Mouse (Mus musculus): ENCODE data around the gene Rgl2. TPM values are rescaled to one million over a fixed set of nuclear protein-coding genes. Genes with fewer than 3 reads are reported as not detected.
"Not testable (repeated sequence)": the region's sequence is repeated elsewhere in the genome, so short reads cannot be mapped to it uniquely, and the experiment has no call there.

Rgl2 gene
- polyA plus RNA-seq, 1 experiment from 2014 or later, result 39.8 TPM

DNA sequence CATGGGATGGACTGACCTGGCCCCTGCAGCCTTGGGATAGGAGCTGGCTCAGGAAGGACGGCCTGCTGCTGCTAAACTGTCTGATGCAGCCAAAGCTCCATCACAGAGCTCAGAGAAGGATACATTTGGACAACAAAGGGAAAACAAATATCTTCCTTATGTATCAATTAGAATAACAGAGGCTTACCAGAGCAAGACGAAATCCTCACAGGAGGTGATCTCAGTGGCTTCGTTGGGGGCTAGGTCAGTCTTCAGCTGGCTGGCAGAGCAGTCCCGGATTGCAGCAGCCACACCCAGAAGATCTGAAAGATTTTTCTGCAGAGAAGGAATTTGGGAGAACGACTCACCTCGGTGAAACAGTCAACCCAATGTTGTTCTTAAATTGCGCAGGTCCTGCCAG is 36.9 kb upstream of the Rgl2 start:
- no peak for ATAC-seq (ENCODE audit: insufficient number of reproducible peaks, insufficient read depth, low FRiP score, low read depth)
- Histone ChIP-seq H3K36me3 (ENCODE audit: control insufficient read depth, insufficient read depth, low read length) (no peaks in the 10 kb centered on the region), H3K27ac (ENCODE audit: low read length) (no peak overlapping the region), H3K27me3 (ENCODE audit: control insufficient read depth, insufficient read depth, low read length) (no peaks in the 10 kb centered on the region), H3K4me3 (ENCODE audit: low read depth, low read length) (no peak overlapping the region), H3K4me1 (ENCODE audit: control insufficient read depth, insufficient read depth, low read length) (peaks cover 8% of the 10 kb centered on the region; the same call in 1 of the 2 replicates), H3K9ac (replicated peaks; ENCODE audit: low read depth, low read length) (no peak overlapping the region), H3K4me2 (replicated peaks; ENCODE audit: low read depth, low read length) (no peak overlapping the region), H3K9me3 (ENCODE audit: control insufficient read depth, low read depth, low read length) (no peaks in the 10 kb centered on the region)
- 24% methylated on average over 7 of the region's 7 CpGs for WGBS

- not testable (repeated sequence) for H3K9ac ChIP-seq (replicated peaks; ENCODE audit: low read depth, low read length); H3K4me3 ChIP-seq (ENCODE audit: low read depth, low read length); H3K27ac ChIP-seq (ENCODE audit: low read length); H3K4me2 ChIP-seq (replicated peaks; ENCODE audit: low read depth, low read length); H3K27me3 ChIP-seq (ENCODE audit: control insufficient read depth, insufficient read depth, low read length); H3K4me1 ChIP-seq (ENCODE audit: control insufficient read depth, insufficient read depth, low read length); H3K9me3 ChIP-seq (ENCODE audit: control insufficient read depth, low read depth, low read length); ATAC-seq (ENCODE audit: insufficient number of reproducible peaks, insufficient read depth, low FRiP score, low read depth); H3K36me3 ChIP-seq (ENCODE audit: control insufficient read depth, insufficient read depth, low read length)
- 55% methylated on average over 4 of the region's 4 CpGs for WGBS
Observed at GRCm38 (mm10) chr17:33893011-33893410, 36.3 kb upstream of the Rgl2 start.

GRCm38 (mm10) chr17:33897114-33897794 is 32.1 kb upstream of the Rgl2 start:
- 36% methylated on average over 6 of the region's 6 CpGs for WGBS
- no peak for ATAC-seq (ENCODE audit: insufficient number of reproducible peaks, insufficient read depth, low FRiP score, low read depth)

GRCm38 (mm10) chr17:33898193-33898592 is 31.1 kb upstream of the Rgl2 start:
- H3K36me3 ChIP-seq (ENCODE audit: control insufficient read depth, insufficient read depth, low read length); H3K27ac ChIP-seq (ENCODE audit: low read length); H3K9me3 ChIP-seq (ENCODE audit: control insufficient read depth, low read depth, low read length); ATAC-seq (ENCODE audit: insufficient number of reproducible peaks, insufficient read depth, low FRiP score, low read depth); H3K4me3 ChIP-seq (ENCODE audit: low read depth, low read length); H3K9ac ChIP-seq (replicated peaks; ENCODE audit: low read depth, low read length); H3K4me1 ChIP-seq (ENCODE audit: control insufficient read depth, insufficient read depth, low read length); H3K27me3 ChIP-seq (ENCODE audit: control insufficient read depth, insufficient read depth, low read length); H3K4me2 ChIP-seq (replicated peaks; ENCODE audit: low read depth, low read length): not testable (repeated sequence)
- WGBS, result 76% methylated on average over 4 of the region's 4 CpGs

More at GRCm38 (mm10) chr17:33897114-33897794, 32.1 kb upstream of the Rgl2 start:
- Histone ChIP-seq H3K9me3 (ENCODE audit: control insufficient read depth, low read depth, low read length) (no peaks in the 10 kb centered on the region), H3K9ac (replicated peaks; ENCODE audit: low read depth, low read length) (no peak overlapping the region), H3K27ac (ENCODE audit: low read length) (no peak overlapping the region), H3K27me3 (ENCODE audit: control insufficient read depth, insufficient read depth, low read length) (no peaks in the 10 kb centered on the region), H3K36me3 (ENCODE audit: control insufficient read depth, insufficient read depth, low read length) (no peaks in the 10 kb centered on the region), H3K4me1 (ENCODE audit: control insufficient read depth, insufficient read depth, low read length) (no peaks in the 10 kb centered on the region), H3K4me3 (ENCODE audit: low read depth, low read length) (no peak overlapping the region), H3K4me2 (replicated peaks; ENCODE audit: low read depth, low read length) (no peak overlapping the region)

DNA sequence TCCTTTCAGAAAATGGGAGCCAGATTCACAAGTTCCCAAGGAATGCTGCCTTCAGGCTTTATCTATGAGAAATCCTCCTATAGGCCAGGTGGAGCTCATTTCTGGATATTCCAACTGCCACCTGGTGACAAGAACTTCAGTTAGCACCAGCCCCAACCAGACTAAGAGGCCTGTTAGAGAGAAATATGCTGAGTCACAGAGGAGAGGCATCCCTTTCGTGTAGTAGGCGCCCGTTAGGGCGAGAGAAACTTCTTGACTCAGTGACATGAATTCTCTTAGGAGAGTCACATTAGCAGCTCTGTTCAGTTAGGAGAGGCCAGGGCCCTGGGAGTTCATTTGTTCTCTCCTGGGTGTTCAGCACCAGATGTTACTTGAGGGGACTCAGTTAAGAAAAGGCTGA is 29.7 kb upstream of the Rgl2 start:
- Histone ChIP-seq H3K9ac (replicated peaks; ENCODE audit: low read depth, low read length) (no peak overlapping the region), H3K9me3 (ENCODE audit: control insufficient read depth, low read depth, low read length) (no peaks in the 10 kb centered on the region), H3K27me3 (ENCODE audit: control insufficient read depth, insufficient read depth, low read length) (no peaks in the 10 kb centered on the region), H3K4me2 (replicated peaks; ENCODE audit: low read depth, low read length) (no peak overlapping the region), H3K36me3 (ENCODE audit: control insufficient read depth, insufficient read depth, low read length) (no peaks in the 10 kb centered on the region), H3K4me3 (ENCODE audit: low read depth, low read length) (no peak overlapping the region), H3K4me1 (ENCODE audit: control insufficient read depth, insufficient read depth, low read length) (no peaks in the 10 kb centered on the region), H3K27ac (ENCODE audit: low read length) (no peak overlapping the region)
- ATAC-seq (ENCODE audit: insufficient number of reproducible peaks, insufficient read depth, low FRiP score, low read depth), result no peak
- WGBS, result 70% methylated on average over 4 of the region's 4 CpGs

- no peak for ATAC-seq (ENCODE audit: insufficient number of reproducible peaks, insufficient read depth, low FRiP score, low read depth)
- Histone ChIP-seq H3K36me3 (ENCODE audit: control insufficient read depth, insufficient read depth, low read length) (no peaks in the 10 kb centered on the region), H3K4me3 (ENCODE audit: low read depth, low read length) (no peak overlapping the region), H3K9me3 (ENCODE audit: control insufficient read depth, low read depth, low read length) (no peaks in the 10 kb centered on the region), H3K9ac (replicated peaks; ENCODE audit: low read depth, low read length) (no peak overlapping the region), H3K27ac (ENCODE audit: low read length) (no peak overlapping the region), H3K27me3 (ENCODE audit: control insufficient read depth, insufficient read depth, low read length) (no peaks in the 10 kb centered on the region), H3K4me2 (replicated peaks; ENCODE audit: low read depth, low read length) (no peak overlapping the region), H3K4me1 (ENCODE audit: control insufficient read depth, insufficient read depth, low read length) (no peaks in the 10 kb centered on the region)
- WGBS, result 59% methylated on average over 7 of the region's 7 CpGs
Observed at GRCm38 (mm10) chr17:33900281-33900988, 28.9 kb upstream of the Rgl2 start.

GRCm38 (mm10) chr17:33900989-33901314 is 28.4 kb upstream of the Rgl2 start:
- Histone ChIP-seq H3K36me3 (ENCODE audit: control insufficient read depth, insufficient read depth, low read length) (no peaks in the 10 kb centered on the region), H3K4me3 (ENCODE audit: low read depth, low read length) (no peak overlapping the region), H3K27me3 (ENCODE audit: control insufficient read depth, insufficient read depth, low read length) (no peaks in the 10 kb centered on the region), H3K4me2 (replicated peaks; ENCODE audit: low read depth, low read length) (no peak overlapping the region), H3K9ac (replicated peaks; ENCODE audit: low read depth, low read length) (no peak overlapping the region), H3K4me1 (ENCODE audit: control insufficient read depth, insufficient read depth, low read length) (no peaks in the 10 kb centered on the region), H3K27ac (ENCODE audit: low read length) (no peak overlapping the region), H3K9me3 (ENCODE audit: control insufficient read depth, low read depth, low read length) (no peaks in the 10 kb centered on the region)
- 78% methylated on average over 4 of the region's 4 CpGs for WGBS
- no peak for ATAC-seq (ENCODE audit: insufficient number of reproducible peaks, insufficient read depth, low FRiP score, low read depth)

DNA sequence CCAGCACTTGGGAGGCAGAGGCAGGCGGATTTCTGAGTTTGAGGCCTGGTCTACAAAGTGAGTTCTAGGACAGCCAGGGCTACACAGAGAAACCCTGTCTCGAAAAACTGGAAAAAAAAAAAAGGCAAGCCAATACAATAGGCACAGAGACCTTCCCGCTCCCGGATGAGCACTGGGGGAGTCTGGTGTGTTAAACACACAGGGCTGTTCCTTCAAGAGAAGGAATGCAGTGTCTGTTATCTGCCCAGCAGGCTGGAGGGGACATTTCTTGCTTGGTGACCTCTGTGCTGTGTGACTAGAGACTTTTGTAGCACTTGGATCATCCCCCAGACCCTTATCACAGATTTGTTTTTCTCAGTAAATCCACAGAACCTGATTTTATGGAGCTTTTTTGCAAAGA is 27.7 kb upstream of the Rgl2 start:
- no peaks in the 10 kb centered on the region for H3K36me3 ChIP-seq (ENCODE audit: control insufficient read depth, insufficient read depth, low read length)
- ATAC-seq (ENCODE audit: insufficient number of reproducible peaks, insufficient read depth, low FRiP score, low read depth), result no peak
- WGBS, result 69% methylated on average over 4 of the region's 4 CpGs

GRCm38 (mm10) chr17:33902079-33902478 is 27.3 kb upstream of the Rgl2 start:
- WGBS, result 43% methylated on average over 4 of the region's 4 CpGs

More for the DNA sequence above, 27.7 kb upstream of the Rgl2 start:
- Histone ChIP-seq H3K9ac (replicated peaks; ENCODE audit: low read depth, low read length) (no peak overlapping the region), H3K27ac (ENCODE audit: low read length) (no peak overlapping the region), H3K4me1 (ENCODE audit: control insufficient read depth, insufficient read depth, low read length) (no peaks in the 10 kb centered on the region), H3K27me3 (ENCODE audit: control insufficient read depth, insufficient read depth, low read length) (no peaks in the 10 kb centered on the region), H3K4me3 (ENCODE audit: low read depth, low read length) (no peak overlapping the region), H3K4me2 (replicated peaks; ENCODE audit: low read depth, low read length) (no peak overlapping the region), H3K9me3 (ENCODE audit: control insufficient read depth, low read depth, low read length) (no peaks in the 10 kb centered on the region)

More at GRCm38 (mm10) chr17:33902079-33902478, 27.3 kb upstream of the Rgl2 start:
- Histone ChIP-seq H3K9me3 (ENCODE audit: control insufficient read depth, low read depth, low read length) (no peaks in the 10 kb centered on the region), H3K4me3 (ENCODE audit: low read depth, low read length) (no peak overlapping the region), H3K4me1 (ENCODE audit: control insufficient read depth, insufficient read depth, low read length) (no peaks in the 10 kb centered on the region), H3K4me2 (replicated peaks; ENCODE audit: low read depth, low read length) (no peak overlapping the region), H3K27me3 (ENCODE audit: control insufficient read depth, insufficient read depth, low read length) (no peaks in the 10 kb centered on the region), H3K27ac (ENCODE audit: low read length) (no peak overlapping the region), H3K9ac (replicated peaks; ENCODE audit: low read depth, low read length) (no peak overlapping the region), H3K36me3 (ENCODE audit: control insufficient read depth, insufficient read depth, low read length) (no peaks in the 10 kb centered on the region)
- no peak for ATAC-seq (ENCODE audit: insufficient number of reproducible peaks, insufficient read depth, low FRiP score, low read depth)
